Mouse (Mus musculus): ENCODE measurements around the gene Lhfpl2.

Gene Lhfpl2

DNA sequence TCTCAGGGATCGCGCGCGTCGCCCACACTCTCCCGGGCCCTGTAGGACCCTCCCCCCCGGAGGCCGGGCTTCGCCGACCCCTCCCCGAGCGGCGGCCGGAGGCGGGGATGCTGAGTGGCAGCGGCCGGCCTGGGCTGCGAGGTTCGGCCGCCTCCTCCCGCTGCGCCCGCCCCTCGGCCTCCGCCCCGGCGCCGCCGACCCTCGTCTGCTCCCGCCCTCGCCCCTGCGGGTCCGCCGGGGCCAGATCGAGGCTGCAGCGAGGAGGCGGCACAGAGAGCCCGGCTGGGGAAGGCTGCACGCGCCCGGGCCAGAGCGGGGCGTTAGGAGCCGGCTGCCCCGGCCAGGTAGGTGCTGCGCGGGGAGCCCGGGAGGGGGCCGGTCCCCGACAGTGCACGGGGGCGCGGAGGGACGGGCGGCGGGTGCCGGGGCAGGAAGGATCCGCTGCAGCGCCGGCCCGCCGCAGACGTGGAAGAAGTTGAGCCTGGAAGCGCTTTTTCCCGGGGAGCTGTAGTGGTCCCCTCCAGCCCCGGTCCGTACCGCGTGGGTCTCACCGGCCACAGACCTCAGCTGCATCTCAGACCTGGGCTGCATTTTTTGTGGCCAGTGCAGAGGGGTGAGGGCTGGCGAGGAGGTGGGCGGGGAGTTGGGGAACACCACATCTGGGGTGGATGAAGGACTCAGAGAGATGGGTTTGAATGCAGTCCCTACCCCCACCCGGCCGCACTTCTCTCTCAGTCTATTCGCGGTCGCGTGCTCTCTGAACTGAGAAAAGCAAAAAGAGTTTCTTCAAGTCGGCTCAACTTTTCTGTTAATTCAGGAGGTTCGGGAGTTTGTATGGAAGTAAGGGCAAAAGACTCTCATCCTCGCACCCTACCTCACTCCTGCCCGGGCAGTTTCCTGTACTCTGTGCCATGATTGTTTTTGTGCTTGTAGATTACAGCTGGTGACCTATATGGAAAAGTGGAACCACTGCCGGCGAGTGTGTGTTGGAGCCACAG is at the start of gene Lhfpl2:
Lhfpl2 (plus strand) TSS at position 234 of the 998 bp plus-strand sequence.
- peak; percentile 16 for DNase-seq (ENCODE audit: low read depth)

DNA sequence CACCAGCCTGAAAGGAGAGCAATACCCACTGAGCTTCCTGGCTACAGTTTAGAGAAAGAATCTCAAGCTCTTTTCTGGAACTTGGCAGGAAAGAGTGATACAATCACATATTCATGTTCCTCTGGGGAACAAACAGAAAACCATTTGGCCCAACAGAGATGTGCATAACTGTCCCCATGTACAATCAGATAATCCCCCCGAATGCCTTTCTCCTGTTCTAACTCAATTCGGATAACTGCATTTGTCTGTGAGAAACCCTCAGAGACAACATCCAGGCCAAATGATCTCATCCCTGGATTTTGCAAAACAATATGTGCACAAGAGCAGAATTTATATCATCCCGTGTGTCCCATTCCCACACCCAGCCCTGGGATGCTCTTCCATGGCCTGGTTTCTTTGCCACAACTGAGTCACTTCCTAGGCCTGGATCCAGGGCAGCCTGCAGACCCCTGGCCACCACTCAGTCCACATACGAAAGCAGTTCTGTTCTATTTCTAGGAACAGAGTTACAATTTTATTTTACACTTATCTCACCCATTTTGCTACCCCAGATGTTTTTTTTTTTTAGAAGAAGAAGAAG is 45.5 kb upstream of the Lhfpl2 start:
- no peak for DNase-seq (ENCODE audit: low read depth)

DNA sequence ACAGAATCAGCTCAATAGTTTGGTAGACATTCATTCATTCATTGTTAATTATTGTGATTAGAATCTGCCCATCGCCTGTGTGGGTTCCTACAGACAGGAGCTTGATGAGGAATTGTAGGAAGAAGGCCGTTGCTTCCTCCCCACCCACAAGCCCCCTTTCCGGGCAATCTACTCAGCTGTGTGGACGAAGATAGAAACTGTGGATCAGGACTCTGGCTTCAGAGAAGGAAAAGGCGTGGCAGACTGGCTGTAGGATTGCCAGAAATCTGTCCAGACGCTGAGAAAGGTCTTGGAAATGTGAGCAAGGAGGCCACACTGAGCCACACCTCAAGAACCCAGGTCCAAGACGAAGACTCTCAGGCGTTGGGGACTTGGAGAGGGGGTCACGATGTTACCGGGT is 43.6 kb upstream of the Lhfpl2 start:
- no peak for DNase-seq (ENCODE audit: low read depth)

GRCm38 (mm10) chr13:94024575-94024974 is 33.0 kb upstream of the Lhfpl2 start:
- peak; percentile 23 for DNase-seq (ENCODE audit: low read depth)

GRCm38 (mm10) chr13:94029147-94029546 is 28.4 kb upstream of the Lhfpl2 start:
- no peak for DNase-seq (ENCODE audit: low read depth)

DNA sequence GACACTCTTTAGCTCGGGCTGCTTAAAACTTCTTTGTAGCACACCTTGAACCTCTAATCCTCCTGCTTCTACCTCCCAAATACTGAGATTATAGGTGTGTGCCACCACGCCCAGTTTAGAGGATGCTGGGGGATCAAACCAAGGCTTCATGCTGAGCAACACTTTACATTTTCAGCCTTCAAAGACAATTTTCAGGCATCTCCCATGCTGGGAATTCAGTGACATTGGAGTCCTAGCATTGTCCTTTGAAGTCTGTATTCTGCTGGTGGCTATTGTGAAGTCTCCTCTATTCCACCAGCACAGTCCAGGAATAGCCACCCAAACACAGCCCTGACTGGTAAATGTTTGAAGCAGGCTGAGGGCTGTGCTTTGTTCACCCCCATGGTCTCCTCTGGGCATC is 27.0 kb upstream of the Lhfpl2 start:
- no peak for DNase-seq (ENCODE audit: low read depth)

DNA sequence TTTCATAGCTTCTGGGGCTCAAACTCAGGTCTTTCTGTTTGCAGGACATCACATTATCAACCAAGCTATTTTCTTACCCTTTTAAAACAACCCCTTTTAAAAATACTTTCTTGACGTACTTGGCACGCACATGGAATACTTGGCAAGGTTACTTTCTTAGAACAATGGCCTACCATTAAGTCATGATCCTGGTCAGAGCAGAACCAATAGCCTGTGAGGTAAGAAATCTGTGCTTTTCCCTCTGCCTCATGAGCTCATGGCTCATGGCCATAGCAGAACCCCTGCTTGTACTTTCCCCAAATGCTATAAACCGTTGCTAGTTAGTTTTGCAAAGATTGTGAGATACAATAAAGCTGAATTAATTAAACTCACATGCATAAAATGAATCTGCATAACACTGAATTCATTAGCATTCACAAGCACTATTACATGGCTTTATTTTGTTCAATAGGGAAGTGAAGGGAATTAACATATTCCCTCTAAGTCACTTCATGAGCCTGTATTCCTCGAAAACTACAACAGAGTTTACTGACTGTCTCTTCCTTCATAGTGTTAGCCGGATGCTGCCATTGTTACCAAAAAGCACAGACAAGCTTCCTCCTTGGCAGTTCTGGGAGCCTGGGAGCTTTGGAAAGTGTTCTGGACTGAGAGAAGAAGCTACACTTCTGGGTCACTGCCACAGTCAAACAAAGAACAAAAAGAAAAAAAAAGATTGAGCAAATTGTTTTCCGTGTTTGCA is 20.1 kb upstream of the Lhfpl2 start:
- DNase-seq (ENCODE audit: low read depth): no peak

- no peak for DNase-seq (ENCODE audit: low read depth)
Observed at GRCm38 (mm10) chr13:94038052-94038340, 19.6 kb upstream of the Lhfpl2 start.

DNA sequence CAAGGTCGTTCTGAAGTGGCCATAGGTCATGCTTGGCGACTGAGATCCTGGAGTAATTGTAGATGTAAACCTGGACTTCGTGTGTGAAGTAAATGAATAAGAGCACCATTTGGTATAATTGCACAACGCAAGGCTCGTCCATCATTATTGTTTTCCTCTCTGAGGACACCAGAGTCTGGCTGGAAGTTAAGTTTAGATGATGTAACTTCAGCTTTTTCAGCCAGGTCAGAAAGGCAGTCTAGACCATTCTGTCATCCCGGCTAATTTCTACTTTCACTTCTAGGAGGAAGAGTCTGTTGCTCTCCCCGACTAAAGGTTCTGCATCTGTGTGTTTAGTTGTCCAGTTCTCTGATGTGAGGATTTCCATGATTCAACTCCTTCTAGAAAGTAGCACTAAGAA is 7.6 kb upstream of the Lhfpl2 start:
- no peak for DNase-seq (ENCODE audit: low read depth)

DNA sequence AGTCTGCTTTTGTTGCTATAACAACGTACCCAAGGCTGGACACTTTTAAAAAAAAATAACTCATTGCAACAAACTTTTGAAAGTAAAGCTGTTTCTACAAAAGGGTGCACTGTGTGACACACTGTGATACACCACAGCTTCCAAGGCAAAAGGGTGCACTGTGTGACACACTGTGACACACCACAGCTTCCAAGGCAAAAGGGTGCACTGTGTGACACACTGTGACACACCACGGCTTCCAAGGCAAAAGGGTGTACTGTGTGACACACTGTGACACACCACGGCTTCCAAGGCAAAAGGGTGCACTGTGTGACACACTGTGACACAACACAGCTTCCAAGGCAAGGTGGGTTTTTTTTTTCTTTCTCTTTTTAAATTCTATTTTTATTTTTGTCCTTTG is 6.8 kb upstream of the Lhfpl2 start:
- no peak for DNase-seq (ENCODE audit: low read depth)

- DNase-seq (ENCODE audit: low read depth): no peak
Observed at GRCm38 (mm10) chr13:94057036-94057562, 497 bp upstream of the Lhfpl2 start.

DNA sequence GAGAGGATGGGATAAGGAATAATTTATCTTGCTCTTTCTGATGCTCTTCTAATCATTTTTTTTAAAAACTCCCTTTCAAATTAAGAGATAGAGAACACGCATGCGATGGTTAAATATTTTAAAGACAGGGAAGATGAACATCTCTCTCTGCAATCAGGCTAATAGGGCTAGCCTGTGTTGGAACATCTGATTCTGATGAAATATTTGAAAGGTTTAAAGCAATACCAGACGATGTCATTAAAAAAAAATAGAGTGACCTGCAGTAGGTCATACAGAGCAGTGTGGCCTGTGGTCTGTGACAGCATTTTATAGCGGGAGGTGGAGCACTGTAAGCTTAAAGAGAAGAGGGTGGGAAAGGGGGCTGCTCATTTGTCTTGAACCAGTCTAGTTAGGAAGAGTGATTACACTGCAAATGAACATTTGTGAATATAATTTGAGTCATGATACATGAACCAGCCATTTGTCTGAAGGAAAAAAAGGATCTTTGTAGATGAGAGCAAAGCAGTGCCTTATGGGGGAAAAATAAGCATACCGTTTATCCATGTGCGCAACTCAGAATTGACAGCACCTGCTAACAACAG is 1.1 kb downstream of the Lhfpl2 start:
- no peak for DNase-seq (ENCODE audit: low read depth)

- DNase-seq (ENCODE audit: low read depth): no peak
Observed at GRCm38 (mm10) chr13:94059373-94059772, 1.8 kb downstream of the Lhfpl2 start.

DNA sequence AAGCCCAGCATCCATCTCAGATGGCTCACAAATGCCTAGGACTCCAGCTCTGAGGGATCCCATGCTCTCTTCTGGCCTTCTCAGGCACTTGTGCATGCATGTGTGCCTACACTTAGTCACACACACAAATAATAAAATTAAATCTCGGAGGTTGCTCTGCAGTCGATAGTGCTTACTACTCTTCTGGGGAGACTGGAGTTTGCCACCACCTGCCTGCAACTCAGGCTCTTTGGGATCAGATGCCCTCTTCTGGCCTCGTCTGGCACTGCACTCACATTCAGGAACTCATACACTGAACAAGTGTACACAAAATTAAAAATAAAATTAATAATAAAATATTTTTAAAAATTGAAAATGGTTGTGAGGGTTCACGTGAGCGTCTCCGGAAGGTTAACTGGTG is 2.2 kb downstream of the Lhfpl2 start:
- DNase-seq (ENCODE audit: low read depth): peak; percentile 51

DNA sequence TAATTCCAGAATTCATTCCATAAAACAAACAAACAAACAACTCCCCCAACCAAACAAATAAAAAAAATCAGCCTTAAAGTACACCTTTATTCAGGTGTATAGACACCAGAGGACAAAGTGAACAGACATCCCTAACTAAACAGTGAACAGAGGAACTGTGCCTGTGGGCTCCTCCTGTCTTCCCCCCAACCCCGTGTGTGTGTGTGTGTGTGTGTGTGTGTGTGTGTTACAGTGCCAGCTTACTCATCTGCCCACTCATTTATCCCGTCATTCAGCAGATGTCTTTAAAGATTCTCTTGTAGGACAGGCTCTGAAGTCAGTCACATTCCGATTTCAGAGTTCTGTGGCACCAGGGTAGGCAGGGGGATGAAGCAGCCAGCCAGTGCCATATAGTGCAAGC is 2.9 kb downstream of the Lhfpl2 start:
- DNase-seq (ENCODE audit: low read depth): no peak

DNA sequence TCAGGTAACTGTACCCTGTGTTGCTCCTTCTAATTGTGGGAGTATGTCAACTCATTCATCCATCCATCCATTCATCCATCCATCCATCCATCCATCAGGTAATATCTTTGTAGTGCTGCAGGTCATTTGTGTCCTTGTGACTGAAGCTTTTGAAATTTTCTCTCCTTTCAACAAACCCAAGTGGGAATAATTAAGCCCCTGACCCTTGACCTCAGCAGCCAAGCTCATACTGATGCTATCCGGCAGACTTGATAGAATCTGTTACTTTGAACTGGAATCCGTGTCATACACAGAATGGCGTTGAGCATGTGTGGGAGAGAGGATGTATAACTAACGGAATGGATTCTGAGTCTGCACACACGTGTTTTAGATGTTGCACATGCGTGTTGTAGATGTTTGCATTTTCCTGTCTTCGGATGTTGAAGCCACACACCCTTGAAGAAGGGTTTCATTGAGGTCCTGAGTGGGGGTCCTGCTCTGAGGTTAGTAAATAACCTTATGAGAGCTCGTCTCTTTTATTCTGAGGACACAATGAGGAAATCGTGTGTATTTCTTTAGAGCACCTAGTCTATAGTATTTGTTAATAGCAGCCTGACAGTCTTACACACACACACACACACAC is 3.8 kb downstream of the Lhfpl2 start:
- DNase-seq (ENCODE audit: low read depth): no peak

DNA sequence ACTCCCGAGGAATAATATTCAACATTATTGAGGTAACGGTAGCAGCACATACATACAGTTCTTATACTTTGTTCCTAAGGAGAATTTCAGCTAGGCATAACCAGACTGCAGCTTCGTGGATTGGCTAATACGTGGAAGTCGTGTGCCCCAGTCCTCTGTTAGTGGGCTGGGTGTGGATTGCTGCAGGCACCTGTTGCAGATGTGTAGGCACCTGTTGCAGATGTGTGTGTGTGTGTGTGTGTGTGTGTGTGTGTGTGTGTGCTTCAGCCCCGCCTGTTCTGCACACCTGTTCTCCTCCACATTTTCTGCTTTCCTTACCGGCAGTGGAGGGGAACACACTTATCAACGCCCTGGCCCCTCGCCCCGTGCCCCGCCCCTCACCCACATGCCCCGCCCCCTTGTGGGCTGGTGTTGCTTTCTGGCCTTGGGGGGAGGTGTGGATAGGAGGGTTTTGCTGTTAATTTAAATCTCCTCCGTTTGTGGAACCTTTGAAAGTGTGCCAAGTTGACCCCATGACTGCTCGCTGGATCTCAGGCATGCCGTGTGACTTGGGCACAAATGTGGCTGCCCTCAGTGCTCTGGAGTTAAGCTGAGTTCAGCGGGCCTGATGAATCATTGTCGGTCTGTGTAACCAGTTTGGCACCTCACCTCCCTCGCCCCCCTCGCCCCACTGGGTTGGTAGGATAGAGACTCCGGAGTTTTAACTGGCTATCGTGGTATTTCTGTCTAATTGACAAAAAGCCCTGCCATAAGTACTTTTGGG is 4.9 kb downstream of the Lhfpl2 start:
- DNase-seq (ENCODE audit: low read depth): no peak

DNA sequence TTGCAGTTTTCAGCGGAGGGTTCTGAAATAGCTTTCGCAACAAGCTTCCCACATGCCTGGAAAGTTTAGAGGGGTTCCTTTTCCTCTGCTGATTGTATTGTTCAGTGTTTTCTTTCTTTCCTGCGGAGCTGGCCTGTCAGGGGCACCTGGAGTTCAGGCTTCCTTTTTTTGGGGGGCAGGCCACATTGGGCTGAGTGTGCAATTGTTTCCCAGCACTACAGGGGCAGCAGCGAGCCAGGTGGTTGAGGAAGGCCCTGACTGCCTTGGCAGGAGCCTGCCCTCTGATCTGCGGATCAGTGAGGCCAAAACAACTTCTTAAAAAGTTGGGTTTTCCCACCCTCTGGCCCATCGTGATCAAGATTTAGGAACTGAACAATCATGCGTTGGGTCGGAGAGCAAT is 5.6 kb downstream of the Lhfpl2 start:
- no peak for DNase-seq (ENCODE audit: low read depth)

DNA sequence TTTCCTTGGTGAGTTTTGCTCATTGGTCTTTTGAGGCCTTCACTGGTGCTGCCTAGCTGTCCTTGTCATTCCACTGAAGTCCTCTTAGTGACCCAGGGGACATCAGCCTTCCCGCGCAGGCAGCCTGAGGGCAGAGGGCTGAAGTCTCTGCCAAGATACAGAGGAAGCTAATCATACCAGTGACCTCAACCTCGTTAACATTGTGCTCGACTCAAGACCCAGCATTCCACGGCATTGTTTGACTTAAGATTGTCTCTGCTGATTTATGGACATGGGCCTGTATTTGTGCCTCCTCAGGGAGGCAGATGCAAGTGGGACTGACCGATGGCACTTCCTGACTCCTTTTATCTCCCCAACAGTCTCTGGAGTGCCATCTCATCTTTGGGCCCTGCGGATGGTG is 7.0 kb downstream of the Lhfpl2 start:
- no peak for DNase-seq (ENCODE audit: low read depth)

- DNase-seq (ENCODE audit: low read depth): no peak
Observed at GRCm38 (mm10) chr13:94065276-94066050, 7.9 kb downstream of the Lhfpl2 start.

Data from induced T-regulatory cell, adult 2 months (primary cell).